Mouse (Mus musculus): ENCODE measurements at regions not wholly inside any gene's neighbourhood (a gene's known extent, or its start where the extent isn't known, plus 50 kb on each side); places are given as distances from the start of the nearest gene placed in this dataset.
"Not testable (repeated sequence)": the region's sequence is repeated elsewhere in the genome, so short reads cannot be mapped to it uniquely, and the experiment has no call there.

DNA sequence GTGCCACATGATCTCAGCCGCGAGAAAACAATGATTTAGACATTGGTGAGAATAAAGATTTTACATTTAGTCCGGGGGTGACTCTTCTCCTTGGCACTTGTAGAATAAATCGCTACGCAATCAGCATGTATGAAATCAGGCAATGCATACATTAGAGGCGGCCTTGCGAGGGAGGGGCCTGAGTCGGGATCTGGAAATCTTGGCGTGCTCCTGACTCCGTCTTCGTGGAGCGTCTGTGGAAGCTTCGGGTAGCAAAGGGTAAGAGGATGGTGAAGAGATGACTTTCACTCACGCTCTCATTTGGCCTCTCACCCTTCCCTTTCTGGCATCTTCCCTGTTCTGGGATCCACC, 167.1 kb downstream of the Nkx6-1 start:
- ATAC-seq (replicated peaks; ENCODE audit: poor library complexity) = no peak

DNA sequence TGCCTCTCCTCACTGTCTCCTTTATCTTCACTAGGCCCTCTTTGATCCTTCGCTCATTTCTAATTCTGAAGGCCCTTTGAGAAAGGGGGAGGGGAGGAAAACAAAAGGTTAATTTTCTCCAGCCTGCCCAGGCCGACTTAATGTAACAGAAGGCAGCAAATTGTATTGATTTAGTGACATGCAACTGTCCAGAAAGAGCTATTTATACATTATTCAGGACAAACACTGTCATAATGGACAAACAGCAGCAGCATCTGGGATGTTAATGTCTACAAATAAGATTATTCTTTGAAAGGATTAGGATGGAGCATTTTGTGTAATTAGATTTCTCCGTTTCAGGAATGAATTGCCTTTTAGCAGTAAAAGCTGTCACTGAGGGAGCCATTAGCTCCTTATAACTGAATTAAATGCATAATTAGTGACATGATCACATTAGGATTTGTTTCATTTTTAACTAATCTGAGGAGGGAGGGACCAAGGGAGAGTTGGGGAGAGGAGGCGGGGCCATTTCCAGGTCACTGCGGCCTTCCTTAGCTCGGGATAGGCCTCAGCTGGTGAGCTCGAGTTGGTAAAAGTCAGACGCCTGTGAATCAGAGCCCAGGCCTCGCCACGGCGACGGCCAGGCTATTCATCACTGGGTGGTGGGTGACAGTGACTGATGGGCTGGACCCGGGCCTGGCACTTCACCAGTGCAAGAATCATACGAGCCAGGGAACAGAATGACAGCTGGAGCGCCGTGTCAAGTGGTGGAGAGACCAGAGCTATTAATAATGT, 167.7 kb downstream of the Nkx6-1 start:
- no peak for ATAC-seq (replicated peaks; ENCODE audit: poor library complexity)

- ATAC-seq (replicated peaks; ENCODE audit: poor library complexity) = no peak
Observed at GRCm38 (mm10) chr5:101496161-101496560, 168.6 kb downstream of the Nkx6-1 start.

DNA sequence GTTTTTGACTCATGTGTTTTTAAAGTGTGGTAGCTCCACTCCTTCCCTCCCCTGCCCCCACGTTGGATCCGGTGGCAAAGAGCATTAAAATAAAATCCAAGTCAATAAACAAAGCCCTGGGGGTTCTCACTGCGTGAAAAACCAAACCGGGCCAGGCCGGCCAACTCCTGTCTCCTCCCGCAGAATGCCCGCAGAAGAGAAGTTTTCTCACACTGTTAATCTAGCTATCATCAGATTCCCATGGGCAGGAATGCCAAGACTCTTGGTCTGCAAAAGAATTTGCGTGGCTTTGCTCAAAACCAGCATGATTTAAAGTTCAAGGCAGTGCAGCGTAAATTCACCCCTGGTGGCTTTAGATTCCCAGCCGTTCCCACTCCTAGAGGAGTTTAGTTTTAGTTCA, 219.0 kb downstream of the Nkx6-1 start:
- no peak for ATAC-seq (replicated peaks; ENCODE audit: poor library complexity)

DNA sequence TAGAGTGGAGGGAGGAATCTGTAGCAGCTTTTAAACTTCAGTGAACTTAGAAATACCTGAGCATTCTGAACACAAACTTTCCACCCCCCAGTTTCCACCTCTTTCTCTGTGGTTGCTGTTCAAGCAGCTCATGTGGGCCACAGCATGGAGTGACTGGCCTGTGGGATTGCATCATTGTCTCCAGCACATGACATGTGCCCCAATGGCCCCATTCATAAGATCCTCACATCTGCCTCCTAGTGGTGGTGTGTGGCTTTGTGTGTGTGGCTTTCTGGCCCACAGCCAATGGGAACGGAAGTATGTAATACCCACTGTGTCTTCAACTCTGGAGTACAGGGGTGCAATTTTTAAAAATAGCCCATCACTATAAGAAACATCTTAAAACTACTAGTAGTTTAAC, 223.0 kb downstream of the Nkx6-1 start:
- ATAC-seq (replicated peaks; ENCODE audit: poor library complexity) = peak; percentile 37; the same call in 1 of the 2 replicates

GRCm38 (mm10) chr5:101437666-101438299, 227.0 kb downstream of the Nkx6-1 start:
- ATAC-seq (replicated peaks; ENCODE audit: poor library complexity) = no peak

- no peak for ATAC-seq (replicated peaks; ENCODE audit: poor library complexity)
Observed at GRCm38 (mm10) chr5:101426067-101426771, 238.6 kb downstream of the Nkx6-1 start.

DNA sequence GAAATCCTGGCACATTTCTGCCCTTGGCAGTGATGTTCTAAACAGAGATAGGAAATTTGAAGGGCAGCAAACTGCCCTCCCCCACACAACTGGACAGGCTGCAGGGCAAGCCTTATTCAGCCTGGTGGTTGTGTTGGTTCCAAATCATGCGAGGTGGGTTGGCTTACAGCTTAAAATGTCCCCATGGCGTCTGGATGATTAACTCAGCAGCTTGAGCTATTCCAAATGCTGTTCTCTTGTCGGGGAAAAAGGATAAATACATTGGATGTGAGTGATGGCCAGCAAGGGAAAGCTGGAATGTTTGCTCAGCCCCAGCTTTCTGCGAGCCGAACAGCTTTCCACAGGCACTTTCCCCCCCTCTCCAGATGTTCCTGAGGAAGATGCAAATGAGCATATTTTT, 280.5 kb downstream of the Nkx6-1 start:
- ATAC-seq (replicated peaks; ENCODE audit: poor library complexity) = no peak

- no peak for ATAC-seq (replicated peaks; ENCODE audit: poor library complexity)
Observed at GRCm38 (mm10) chr5:101381361-101381760, 283.4 kb downstream of the Nkx6-1 start.

DNA sequence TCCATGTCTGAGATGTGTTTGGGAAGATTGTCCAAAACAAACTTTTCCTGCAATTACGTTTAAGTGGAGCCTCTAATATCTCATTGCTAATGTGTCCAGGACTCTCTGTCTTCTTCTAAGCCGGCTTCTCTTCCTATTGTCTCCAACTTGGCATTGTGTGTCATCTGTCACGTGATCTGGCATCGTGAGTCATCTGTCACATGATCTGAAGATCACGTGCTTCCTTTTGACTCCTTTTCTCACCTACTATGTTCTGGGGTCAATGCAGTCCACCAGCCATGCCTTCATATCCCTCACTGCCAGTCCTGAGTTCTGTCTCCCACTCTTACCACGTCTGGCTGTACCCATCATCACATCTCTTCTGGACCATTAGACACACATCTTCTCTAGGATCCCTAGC, 288.1 kb downstream of the Nkx6-1 start:
- no peak for ATAC-seq (replicated peaks; ENCODE audit: poor library complexity)

DNA sequence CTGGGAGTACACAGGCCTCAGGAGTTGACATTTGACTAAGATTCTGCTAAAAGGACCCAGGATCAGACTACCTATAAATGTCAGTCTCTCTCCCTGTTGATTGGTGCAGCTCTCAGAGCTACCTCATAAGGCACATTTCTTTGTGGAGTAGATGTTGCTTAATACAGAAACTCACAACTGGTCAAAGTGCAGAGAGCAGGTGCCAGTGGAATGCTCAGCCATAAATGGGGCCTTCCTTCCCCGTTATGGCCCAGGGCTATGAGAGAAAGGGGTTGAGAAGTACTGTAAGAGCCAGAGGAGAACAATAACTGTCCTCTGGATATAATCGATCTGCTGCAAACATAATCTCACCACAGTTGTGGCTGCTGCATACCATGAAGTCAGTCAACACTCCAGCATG, 290.7 kb downstream of the Nkx6-1 start:
- ATAC-seq (replicated peaks; ENCODE audit: poor library complexity) = no peak

DNA sequence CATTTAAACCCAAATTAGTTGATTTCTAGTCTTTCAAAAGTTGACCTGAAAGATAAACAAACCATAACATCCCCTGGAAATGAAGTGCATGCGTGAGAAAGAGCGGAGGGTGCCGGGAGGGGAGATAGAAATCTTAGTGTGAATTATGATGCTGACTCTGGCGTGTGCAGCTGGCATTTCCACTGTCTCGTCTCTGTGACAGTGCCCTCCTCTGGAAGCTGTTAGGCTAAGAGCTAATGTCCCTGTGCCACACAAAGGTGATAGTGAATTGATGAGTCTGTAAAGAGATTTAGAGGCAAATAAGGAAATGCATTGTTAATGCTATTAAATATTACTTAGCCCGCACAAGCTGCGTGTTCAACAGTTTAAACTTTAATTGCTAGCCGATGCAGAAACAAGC, 292.6 kb downstream of the Nkx6-1 start:
- ATAC-seq (replicated peaks; ENCODE audit: poor library complexity) = no peak

- peak; percentile 44; the same call in 1 of the 2 replicates for ATAC-seq (replicated peaks; ENCODE audit: poor library complexity)
Observed at GRCm38 (mm10) chr5:101365364-101365763, 299.4 kb downstream of the Nkx6-1 start.

DNA sequence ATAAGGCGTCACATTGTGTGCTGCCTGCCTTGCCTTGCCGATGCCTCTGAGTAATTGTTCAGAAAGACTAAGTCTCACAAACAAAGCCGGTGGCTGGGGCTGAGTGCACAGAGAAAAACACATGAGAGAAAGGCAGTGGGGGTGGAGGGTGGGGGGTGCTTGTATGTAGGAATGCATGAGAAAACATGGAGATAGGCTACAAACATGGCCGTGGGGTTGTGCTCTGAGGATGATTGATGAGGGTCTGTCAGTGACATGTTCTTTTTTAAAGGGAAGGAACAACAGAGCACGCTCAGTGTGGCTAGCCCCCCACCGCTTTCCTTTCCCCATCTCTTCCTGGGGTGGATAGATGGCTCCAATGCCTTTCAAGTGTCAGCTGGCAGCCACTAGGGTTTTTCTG, 304.8 kb downstream of the Nkx6-1 start:
- ATAC-seq (replicated peaks; ENCODE audit: poor library complexity) = no peak

- no peak for ATAC-seq (replicated peaks; ENCODE audit: poor library complexity)
Observed at GRCm38 (mm10) chr5:101345406-101345805, 319.4 kb downstream of the Nkx6-1 start.

DNA sequence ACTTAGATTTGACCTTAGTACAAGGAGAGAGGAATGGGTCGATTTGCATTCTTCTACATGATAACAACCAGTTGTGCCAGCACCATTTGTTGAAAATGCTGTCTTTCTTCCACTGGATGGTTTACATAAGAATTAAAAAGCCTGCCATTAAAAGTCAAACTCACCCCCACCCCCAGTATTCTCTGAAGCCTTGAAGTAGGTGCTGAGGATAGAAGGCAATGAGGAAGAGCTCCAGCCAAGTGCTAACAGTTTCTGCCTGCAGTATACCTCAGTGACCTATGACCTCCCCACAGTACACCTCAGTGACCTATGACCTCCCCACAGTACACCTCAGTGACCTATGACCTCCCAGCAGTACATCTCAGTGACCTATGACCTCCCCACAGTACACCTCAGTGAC, 328.4 kb downstream of the Nkx6-1 start:
- ATAC-seq (replicated peaks; ENCODE audit: poor library complexity) = not testable (repeated sequence)

GRCm38 (mm10) chr5:101331825-101332224, 333.0 kb downstream of the Nkx6-1 start:
- ATAC-seq (replicated peaks; ENCODE audit: poor library complexity) = no peak

- no peak for ATAC-seq (replicated peaks; ENCODE audit: poor library complexity)
Observed at GRCm38 (mm10) chr5:101326122-101326521, 338.7 kb downstream of the Nkx6-1 start.

DNA sequence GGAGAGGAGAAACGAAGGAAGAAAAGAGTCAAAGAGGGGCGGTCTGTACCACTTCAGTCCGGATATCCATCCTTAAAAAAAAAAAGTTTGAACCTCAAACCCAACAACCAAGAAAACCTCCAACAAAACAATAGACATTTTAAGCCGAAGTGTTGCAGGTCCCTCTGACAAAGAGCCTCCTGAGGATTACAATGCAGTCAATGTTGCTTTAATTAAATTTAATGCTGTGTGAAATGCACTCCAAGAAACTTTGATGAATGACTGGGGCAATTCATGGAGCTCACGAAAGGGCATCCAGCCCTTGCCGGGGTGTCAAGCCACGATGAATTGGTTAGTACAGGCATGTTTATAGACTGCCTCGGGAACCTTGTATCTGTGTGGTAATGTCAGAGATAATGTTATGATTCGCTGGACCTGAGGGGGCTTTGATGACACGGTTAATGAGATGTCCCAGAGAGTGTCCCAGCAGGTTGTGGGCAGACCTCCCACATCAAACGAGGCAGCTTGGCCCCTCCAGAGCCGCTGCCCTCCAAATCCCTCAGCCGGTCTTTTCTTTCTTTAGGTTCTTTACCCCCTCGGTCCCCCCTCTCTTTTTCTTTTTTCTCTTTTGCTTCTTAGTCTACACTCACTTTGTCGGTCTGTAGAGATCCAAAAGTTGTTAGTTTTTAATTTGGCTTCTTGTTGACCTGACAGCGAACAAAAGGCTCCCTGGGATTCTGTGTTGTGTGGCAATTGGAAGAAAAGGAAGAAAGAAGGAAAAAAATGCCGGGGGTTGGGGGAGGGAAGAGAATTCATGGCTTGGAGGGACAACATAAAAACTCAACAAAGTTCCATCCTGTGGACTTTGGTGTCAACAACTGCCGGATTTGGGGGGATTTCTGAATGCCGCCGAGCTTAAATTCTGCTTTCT, 341.5 kb downstream of the Nkx6-1 start:
- no peak for ATAC-seq (replicated peaks; ENCODE audit: poor library complexity)

DNA sequence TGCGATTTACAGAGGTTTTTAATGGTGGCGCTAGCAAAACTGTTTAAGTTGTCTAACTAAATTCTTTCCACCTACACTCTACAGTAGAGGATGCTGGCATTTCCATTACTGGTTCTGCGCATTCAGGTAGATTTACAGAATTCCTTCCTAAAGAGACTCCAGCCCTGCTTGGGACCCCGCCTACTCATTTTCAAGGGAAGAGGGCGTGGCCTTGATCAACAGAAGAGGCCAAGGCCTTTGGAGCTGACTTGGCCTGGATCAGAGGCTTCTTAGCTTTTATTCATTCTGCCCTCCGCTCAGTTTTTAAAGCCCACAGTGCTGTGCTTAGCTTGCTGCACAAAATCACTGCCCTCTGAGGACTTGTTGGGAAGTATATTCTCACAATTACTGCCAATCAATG, 364.8 kb downstream of the Nkx6-1 start:
- no peak for ATAC-seq (replicated peaks; ENCODE audit: poor library complexity)

DNA sequence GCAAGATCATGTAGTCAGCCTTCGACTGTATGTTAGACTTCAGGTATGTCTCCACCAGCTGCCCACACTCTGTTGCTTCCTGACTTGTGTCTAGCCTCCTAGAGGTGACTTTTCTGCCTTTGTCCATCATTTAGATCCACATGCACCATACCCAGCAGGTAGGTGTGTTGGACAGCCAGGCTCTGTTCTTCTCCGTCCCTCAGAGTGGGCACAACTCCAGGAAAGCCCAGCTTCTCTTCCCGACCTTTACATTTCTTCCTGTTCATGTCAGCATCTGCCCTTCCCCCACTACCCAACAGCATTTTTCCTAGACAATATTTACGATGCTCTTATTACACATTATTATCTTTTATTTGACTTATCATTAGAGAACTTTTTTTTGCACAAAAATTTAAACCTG, 366.4 kb downstream of the Nkx6-1 start:
- no peak for ATAC-seq (replicated peaks; ENCODE audit: poor library complexity)

Data from megakaryocyte progenitor cell, adult 5-6 weeks (primary cell).